Comparison of ENCODE assay signal across 28 mouse cellular contexts in genomic region chr4:141711250-141711649, GRCm38 (mm10). TPM values are rescaled to one million over a fixed set of nuclear protein-coding genes. Genes with fewer than 3 reads are reported as not detected.
DNase-seq lines count a peak whose midpoint lies in the region; TF ChIP-seq lines count a peak whose summit lies in the region.
"Had no signal": no experiment of that assay in that cellular context is flagged by ENCODE, and none has a peak within 500 bp of the region (broad histone marks: within the 10 kb centered on the region; RNA-seq: fewer than 3 reads in every experiment).

No protein-coding gene starts in this region.

- DNase-seq in gastrocnemius, adult 2 months: peak; percentile 22
- no peak for DNase-seq in gastrocnemius, adult 8-10 months (ENCODE audit: low spot score in 2 of 2)
- DNase-seq in left cerebral cortex, postnatal 36 days (ENCODE audit: low spot score in 2 of 2): peak; percentile 23 to 46
- no peak for DNase-seq in left cerebral cortex, postnatal 10 days (ENCODE audit: extremely low spot score in 1 of 2, low spot score in 2 of 2)
- DNase-seq in right cerebral cortex, postnatal 25 days: peak; percentile 22
- no peak for DNase-seq in right cerebral cortex, postnatal 10 days (ENCODE audit: low spot score in 2 of 2)
- DNase-seq: adrenal gland, adult 2 months; adrenal gland, postnatal 14 days; cerebellum, adult 11-12 months; cerebellum, adult 8-10 months; cerebellum, postnatal 10 days; cerebellum, postnatal 36 days; embryo, embryonic 11 days; gastrocnemius, postnatal 25 days; heart, adult 18-20 months; heart, postnatal 10 days; heart, postnatal 36 days had no signal

- intact Hi-C loops in gastrocnemius, adult 2 months (cut with DNase I): no loop called here
- intact Hi-C loops in left cerebral cortex, postnatal 36 days (cut with DNase I): no loop called here
- intact Hi-C loops in left cerebral cortex, postnatal 10 days (cut with DNase I): no loop called here

- H3K27ac ChIP-seq in gastrocnemius, adult 2 months: no peak overlapping the region
- H3K27ac ChIP-seq: embryonic facial prominence, embryonic 10.5 days; embryonic facial prominence, embryonic 13.5 days; forebrain, embryonic 12.5 days; forebrain, embryonic 15.5 days; heart, embryonic 15.5 days; hindbrain, embryonic 10.5 days; hindbrain, embryonic 13.5 days had no signal

- no peak overlapping the region for H3K4me3 ChIP-seq in gastrocnemius, adult 2 months
- H3K4me3 ChIP-seq: embryonic facial prominence, embryonic 10.5 days; embryonic facial prominence, embryonic 13.5 days; erythroblast, embryonic 14.5 days; forebrain, embryonic 12.5 days; forebrain, embryonic 15.5 days; heart, embryonic 12.5 days; heart, embryonic 15.5 days; hindbrain, embryonic 10.5 days; hindbrain, embryonic 13.5 days had no signal

- no peak for TF ChIP-seq CTCF in gastrocnemius, adult 2 months (IDR thresholded peaks at IDR 0.05)

RNA-seq across cellular contexts. Expression of gene Ddi2, which starts 12.0 kb away (rescaled TPM):
- total RNA-seq in gastrocnemius, adult 2 months (2021): 10 to 100 TPM; 37.8 to 46.5 TPM
- 10 to 100 TPM; 53.9 to 63.4 (median 56.8) TPM for total RNA-seq in gastrocnemius, adult 8-10 months (2022)
- 10 to 100 TPM; 39.4 to 44.1 TPM for total RNA-seq in left cerebral cortex, postnatal 36 days (2021)
- 10 to 100 TPM; 27.7 to 28.1 TPM for total RNA-seq in left cerebral cortex, postnatal 10 days (2021)

RNA-seq across cellular contexts. Expression of gene Rsc1a1, which starts 25.9 kb away (rescaled TPM):
- 1 to 10 TPM; 3.8 to 5.6 TPM for total RNA-seq in gastrocnemius, adult 2 months (2021)
- total RNA-seq in gastrocnemius, adult 8-10 months (2022): 10 to 100 TPM in 2 of 4 experiments, 1 to 10 TPM in 2; 6.0 to 12.0 (median 9.2) TPM
- total RNA-seq in left cerebral cortex, postnatal 36 days (2021): 1 to 10 TPM in 1 of 2 experiments, not detected in 1; 2.9 TPM
- 1 to 10 TPM in 1 of 2 experiments, under 1 TPM in 1; 0.41 to 3.0 TPM for total RNA-seq in left cerebral cortex, postnatal 10 days (2021)
- total RNA-seq: adrenal gland, adult 2 months; adrenal gland, postnatal 4 days had no signal

RNA-seq across cellular contexts. Expression of gene Agmat, which starts 35.2 kb away (rescaled TPM):
- not detected for total RNA-seq in gastrocnemius, adult 2 months (2021)
- total RNA-seq in gastrocnemius, adult 8-10 months (2022): not detected
- 1 to 10 TPM; 1.1 to 1.3 TPM for total RNA-seq in left cerebral cortex, postnatal 36 days (2021)
- total RNA-seq in left cerebral cortex, postnatal 10 days (2021): under 1 TPM in 1 of 2 experiments, not detected in 1; 0.24 TPM
- total RNA-seq: gastrocnemius, adult 18-20 months had no signal

RNA-seq across cellular contexts. Expression of gene Plekhm2, which starts 46.6 kb away (rescaled TPM):
- 10 to 100 TPM; 32.9 to 34.7 TPM for total RNA-seq in gastrocnemius, adult 2 months (2021)
- 10 to 100 TPM; 25.0 to 32.5 (median 30.2) TPM for total RNA-seq in gastrocnemius, adult 8-10 months (2022)
- 10 to 100 TPM; 90.7 to 91.7 TPM for total RNA-seq in left cerebral cortex, postnatal 36 days (2021)
- total RNA-seq in left cerebral cortex, postnatal 10 days (2021): 10 to 100 TPM; 49.0 to 55.0 TPM

Comparison
In these comparisons a context has a peak if more than half of its experiments do, and no peak if none do; other contexts are left out.
1. DNase-seq: peak in gastrocnemius, adult 2 months (single experiment), left cerebral cortex, postnatal 36 days (2 of 2) and right cerebral cortex, postnatal 25 days (single experiment); none in gastrocnemius, adult 8-10 months (0 of 2), left cerebral cortex, postnatal 10 days (0 of 2) and right cerebral cortex, postnatal 10 days (0 of 2).